Mouse (Mus musculus) embryonic fibroblast, embryonic 13.5 days (primary cell): ENCODE measurements around the gene Spc25.

ENCODE experiments used
- CTCF ChIP-seq: IDR thresholded peaks from 2 replicates; pipeline ENCODE4 v1.5.1; 2011; ENCODE audit warnings: mild to moderate bottlenecking, control low read depth, low read length, moderate library complexity, borderline replicate concordance; ENCODE audit not compliant: insufficient read depth
- POLR2A ChIP-seq: IDR thresholded peaks from 2 replicates; pipeline ENCODE4 v1.6.1; 2011; ENCODE audit warnings: low read depth, mild to moderate bottlenecking, control low read depth, low read length, moderate library complexity

DNA sequence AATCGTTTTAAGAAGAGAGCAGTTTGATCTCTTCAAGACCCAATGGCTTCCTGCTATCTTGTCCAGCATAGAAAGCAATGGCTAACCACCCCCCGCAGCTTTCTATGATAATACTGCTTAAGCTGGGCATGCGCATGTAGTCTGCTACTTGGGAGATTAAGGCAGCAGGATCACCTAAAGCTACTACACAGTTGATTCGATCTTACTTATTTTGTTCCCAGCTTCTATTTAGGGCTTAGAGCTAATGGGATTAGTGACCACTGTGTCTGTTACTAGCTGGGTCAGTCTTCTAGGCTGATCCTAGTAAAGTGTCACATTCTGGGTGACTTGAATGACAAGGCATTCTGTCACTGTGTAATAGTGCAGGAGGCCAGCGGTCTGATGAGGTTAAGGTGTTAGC is 55.2 kb downstream of the Spc25 start:
- TF ChIP-seq CTCF (no peak), POLR2A (no peak)
